Mouse (Mus musculus): ENCODE data around the gene Krt8.

GRCm38 (mm10) chr15:102007097-102008069, 3.1 kb upstream of the Krt8 start:
- no peak for TF ChIP-seq TAL1 (IDR thresholded peaks at IDR 0.05; ENCODE audit: low read length)
- no peak for TF ChIP-seq GATA1 (IDR thresholded peaks at IDR 0.05; ENCODE audit: low read length)
